Mouse (Mus musculus) liver, postnatal 0 days (tissue): ENCODE results near the gene Auh.

ENCODE experiments used
- CTCF ChIP-seq: sonication (generic); IDR thresholded peaks from 2 replicates; pipeline ENCODE4 v1.5.1; 2016; ENCODE audit warnings: antibody characterized with exemption, low read depth
- EP300 ChIP-seq: IDR thresholded peaks from 2 replicates; pipeline ENCODE4 v1.6.1; 2016; ENCODE audit warnings: antibody characterized with exemption, low read depth, mild to moderate bottlenecking

- no peak for TF ChIP-seq CTCF
- no peak for TF ChIP-seq EP300
These were observed 121.8 kb downstream of the Auh start for GRCm38 (mm10) chr13:52807722-52808121.
